Mouse (Mus musculus) liver, embryonic 12.5 days (tissue): ENCODE data around the gene Gm44805. TPM values are rescaled to one million over a fixed set of nuclear protein-coding genes. Genes with fewer than 3 reads are reported as not detected.

Experiments used
- polyA plus RNA-seq: library from polyadenylated mRNA; unstranded; fragments of >200 nt; fragmentation: Nextera tagmentation; extraction: Ambion mirVana; gene quantifications from 2 replicates; pipeline ENCODE4 v1.2.1, GENCODE M21; 2016

Gm44805 gene
- polyA plus RNA-seq, 1 experiment from 2014 or later, result 2.7 TPM

Other genes starting within 250 kb of the Gm44805 start
- 3.8 and 4.2 TPM in 2 replicates for gene Mark4, start 222.6 kb downstream of the Gm44805 start, polyA plus RNA-seq
- gene Exoc3l2, start 218.1 kb downstream of the Gm44805 start, polyA plus RNA-seq, result 3.6 and 3.9 TPM in 2 replicates
- gene Bloc1s3, start 173.1 kb downstream of the Gm44805 start, polyA plus RNA-seq, result 2.1 TPM in 2 replicates
- 68.4 and 68.6 TPM in 2 replicates for gene Trappc6a, start 173.0 kb downstream of the Gm44805 start, polyA plus RNA-seq
- gene Nkpd1, start 163.6 kb downstream of the Gm44805 start, polyA plus RNA-seq, result not detected in 2 replicates
- 19.1 and 20.2 TPM in 2 replicates for gene Ppp1r37, start 118.3 kb downstream of the Gm44805 start, polyA plus RNA-seq
- 1.5 TPM in 2 replicates for gene Zfp296, start 104.1 kb downstream of the Gm44805 start, polyA plus RNA-seq
- 101 TPM in 2 replicates for gene Gemin7, start 103.8 kb downstream of the Gm44805 start, polyA plus RNA-seq
- 23.9 and 24.2 TPM in 2 replicates for gene Clasrp, start 76.9 kb downstream of the Gm44805 start, polyA plus RNA-seq
- gene Relb, start 52.0 kb downstream of the Gm44805 start, polyA plus RNA-seq, result 1.9 and 2.6 TPM in 2 replicates
- gene Clptm1, start 16.4 kb downstream of the Gm44805 start, polyA plus RNA-seq, result 75.1 and 75.2 TPM in 2 replicates
- 389 and 406 TPM in 2 replicates for gene Apoc2, start 3.5 kb downstream of the Gm44805 start, polyA plus RNA-seq
- gene Apoc4, start 56 bp upstream of the Gm44805 start, polyA plus RNA-seq, result 15.4 and 18.1 TPM in 2 replicates
- gene Apoc1, start 11.2 kb upstream of the Gm44805 start, polyA plus RNA-seq, result 190 and 197 TPM in 2 replicates
- 1,254 and 1,289 TPM in 2 replicates for gene Apoe, start 17.8 kb upstream of the Gm44805 start, polyA plus RNA-seq
- 188 and 207 TPM in 2 replicates for gene Tomm40, start 34.0 kb upstream of the Gm44805 start, polyA plus RNA-seq
- gene Nectin2, start 69.1 kb upstream of the Gm44805 start, polyA plus RNA-seq, result 31.9 and 34.4 TPM in 2 replicates
- gene Bcam, start 89.6 kb upstream of the Gm44805 start, polyA plus RNA-seq, result 11.1 and 11.3 TPM in 2 replicates
- 0.95 and 1.0 TPM in 2 replicates for gene Cblc, start 115.4 kb upstream of the Gm44805 start, polyA plus RNA-seq
- gene Bcl3, start 141.3 kb upstream of the Gm44805 start, polyA plus RNA-seq, result 3.7 and 5.4 TPM in 2 replicates
- not detected in 2 replicates for gene Gm19345, start 170.6 kb upstream of the Gm44805 start, polyA plus RNA-seq
- not detected in 2 replicates for gene Ceacam16, start 179.9 kb upstream of the Gm44805 start, polyA plus RNA-seq
- gene Ceacam19, start 206.5 kb upstream of the Gm44805 start, polyA plus RNA-seq, result not detected in 2 replicates
- 3.6 and 3.9 TPM in 2 replicates for gene Pvr, start 239.7 kb upstream of the Gm44805 start, polyA plus RNA-seq